Mouse (Mus musculus) layer of hippocampus, postnatal 25 days (tissue): Measurements from ENCODE around the gene Krt90. TPM values are rescaled to one million over a fixed set of nuclear protein-coding genes. Genes with fewer than 3 reads are reported as not detected.

ENCODE experiments used
- DNase-seq, 2 experiments: peaks; one replicate each; pipeline ENCODE4 v3.0.0; 2022; ENCODE audit warnings: mixed read lengths in 2 of 2, low spot score in 1 of 2; ENCODE audit errors: extremely low spot score in 1 of 2
- total RNA-seq, 2 experiments: library from RNA; stranded (reverse); gene quantifications; 2 replicates each; pipeline ENCODE4 v1.2.3; 2021

Gene Krt90
- total RNA-seq = not detected

DNA sequence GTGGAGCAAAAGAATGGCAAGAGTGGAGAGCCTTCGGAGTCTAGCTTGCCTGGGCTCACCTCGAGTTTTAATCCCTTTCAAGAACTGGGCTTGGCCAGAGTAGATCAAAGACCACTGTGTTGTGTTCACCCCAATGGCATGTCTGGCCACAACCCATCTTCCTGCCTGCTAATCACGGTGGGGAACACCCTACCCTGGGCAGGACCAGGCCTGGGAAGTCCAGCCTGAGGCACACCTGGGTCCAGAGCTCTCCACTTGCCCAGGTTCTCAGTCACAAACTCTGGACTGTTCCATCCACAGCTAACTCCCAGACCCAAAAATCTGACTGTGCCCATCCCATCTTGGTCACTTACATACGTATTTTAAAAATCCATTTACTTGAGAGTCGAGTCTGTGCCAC lies at the start of gene Krt90:
Gene Krt90 (minus strand): TSS at position 101 of the 400 bp plus-strand sequence.
- no peak for DNase-seq

DNA sequence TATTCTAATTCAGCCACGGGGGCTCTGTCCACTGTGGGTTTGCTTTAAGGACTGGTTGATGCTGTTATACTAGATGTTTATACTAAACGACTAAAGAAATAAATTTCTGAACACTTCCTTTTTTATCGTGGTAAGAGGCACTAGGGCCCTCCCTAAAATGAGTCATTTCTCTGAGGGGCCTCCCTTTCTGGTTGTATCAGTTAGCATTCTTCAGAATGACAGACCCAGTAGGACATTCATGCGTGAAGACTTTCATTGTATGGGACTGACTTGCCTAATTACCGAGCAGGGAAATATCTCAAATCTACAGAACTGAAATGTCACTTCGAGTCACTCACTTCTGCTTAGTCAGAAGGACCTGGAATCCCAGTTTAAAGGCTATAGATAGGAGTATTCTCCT lies 36.4 kb upstream of the Krt90 start:
- DNase-seq = no peak

DNA sequence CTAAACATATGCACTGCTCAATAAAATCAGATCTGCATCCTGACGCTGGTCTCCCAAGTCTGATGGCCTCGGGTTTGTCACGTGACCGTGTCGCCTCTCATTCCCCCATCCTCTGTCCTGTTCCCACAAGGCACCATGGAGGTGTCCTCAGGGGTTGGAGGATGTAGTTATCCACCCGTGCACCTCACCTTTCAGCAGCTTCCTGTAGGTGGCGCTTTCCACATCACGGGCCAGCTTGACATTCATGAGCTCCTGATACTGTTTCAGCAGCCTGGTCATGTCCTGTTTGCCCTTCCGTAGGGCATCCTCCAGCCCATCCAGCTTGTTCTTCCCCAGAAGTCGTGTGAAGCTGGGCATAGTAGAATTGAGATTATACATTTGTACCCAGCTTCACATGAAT lies 25.5 kb upstream of the Krt90 start:
- no peak for DNase-seq

DNA sequence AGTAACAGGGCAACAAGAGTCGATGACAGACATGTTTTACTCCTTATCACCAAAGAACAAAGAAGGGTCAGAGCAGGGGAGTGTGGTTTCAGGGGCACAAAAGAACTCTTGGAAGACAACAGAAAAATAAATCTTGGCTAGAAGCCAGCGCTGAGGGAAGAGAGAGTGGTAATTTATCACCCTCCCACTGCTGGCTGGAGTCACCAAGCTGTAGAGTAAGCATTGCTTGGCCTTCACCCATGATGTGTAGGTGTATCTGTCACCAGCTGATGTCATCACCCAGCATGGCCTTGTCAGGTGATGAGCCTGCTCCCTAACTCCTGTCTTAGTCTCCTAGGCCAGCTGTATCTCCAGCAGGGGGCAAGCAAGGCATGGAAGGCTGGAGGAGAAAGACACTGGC lies 21.7 kb upstream of the Krt90 start:
- no peak for DNase-seq

DNA sequence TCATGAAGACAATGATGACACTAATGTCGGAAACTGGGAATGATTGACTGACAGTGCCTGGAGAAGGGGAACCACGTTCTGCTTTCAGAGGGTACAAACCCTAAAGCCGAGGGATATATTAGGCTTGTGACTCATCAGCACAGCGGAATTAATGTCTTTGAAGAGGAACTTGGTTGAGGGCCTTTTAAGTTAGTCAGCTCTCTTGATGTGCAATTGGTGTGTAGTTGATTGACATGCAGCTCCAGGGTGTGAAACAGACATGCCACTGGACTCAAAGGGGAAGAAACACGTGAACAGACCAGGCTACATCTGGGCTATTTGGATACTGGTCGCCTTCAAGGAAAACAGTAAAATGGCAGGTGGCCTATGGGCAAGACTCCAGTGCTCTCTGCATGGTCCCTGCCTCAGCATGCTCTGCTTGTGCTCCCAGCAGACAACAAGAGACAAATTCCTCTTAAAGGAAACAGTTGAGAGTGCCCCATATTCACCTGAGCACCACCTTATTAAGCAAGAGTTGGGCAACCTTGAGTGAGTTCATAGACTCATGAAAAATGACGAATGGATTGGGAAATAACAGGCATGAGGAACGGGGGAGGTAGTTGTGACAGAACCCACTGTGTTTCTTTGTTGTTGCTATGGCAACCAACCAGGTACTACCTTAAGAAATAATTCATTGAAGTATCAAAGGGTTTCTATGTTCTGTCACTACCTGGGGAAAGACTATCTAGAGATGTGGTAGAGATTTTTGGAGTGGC lies 20.6 kb upstream of the Krt90 start:
- DNase-seq = no peak

DNA sequence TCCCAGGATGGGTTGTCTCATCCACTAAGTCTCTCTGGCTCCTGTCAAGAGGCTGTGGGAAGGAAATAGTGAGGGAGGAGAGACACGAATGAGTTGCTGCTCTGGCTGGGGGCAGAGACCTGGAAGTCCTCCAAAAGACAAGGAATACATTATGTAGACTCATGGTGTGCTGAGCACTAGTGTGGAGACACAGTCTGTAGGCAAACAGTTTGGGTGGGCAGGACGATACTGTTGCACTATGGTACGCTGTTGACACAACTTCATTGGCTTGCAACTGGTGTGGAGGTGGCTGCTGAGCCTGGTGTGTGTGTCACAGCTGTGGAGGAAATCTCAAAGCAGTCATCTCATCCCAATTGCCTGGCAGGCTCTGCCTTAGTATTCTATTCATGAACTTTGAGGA lies 19.0 kb upstream of the Krt90 start:
- DNase-seq = no peak

DNA sequence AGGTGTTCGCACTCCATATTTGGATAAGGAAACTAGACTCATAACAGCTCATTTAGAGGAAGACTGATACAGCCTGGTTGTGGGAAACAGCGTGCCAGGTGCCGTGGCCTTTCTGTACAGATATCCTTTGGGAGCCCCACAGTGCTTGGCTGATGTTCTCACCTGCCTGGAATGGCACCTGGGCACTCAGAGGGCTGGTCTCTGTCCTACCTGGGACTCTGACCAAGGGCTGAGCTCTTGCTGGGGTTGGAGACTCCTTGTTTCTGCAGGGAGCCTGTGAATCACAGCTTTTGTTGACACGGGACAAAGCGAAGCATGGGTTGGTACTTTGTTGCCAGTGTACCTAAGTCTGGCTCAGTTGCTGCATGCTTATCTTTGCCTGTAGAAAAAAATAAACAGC lies 12.8 kb upstream of the Krt90 start:
- DNase-seq = no peak

DNA sequence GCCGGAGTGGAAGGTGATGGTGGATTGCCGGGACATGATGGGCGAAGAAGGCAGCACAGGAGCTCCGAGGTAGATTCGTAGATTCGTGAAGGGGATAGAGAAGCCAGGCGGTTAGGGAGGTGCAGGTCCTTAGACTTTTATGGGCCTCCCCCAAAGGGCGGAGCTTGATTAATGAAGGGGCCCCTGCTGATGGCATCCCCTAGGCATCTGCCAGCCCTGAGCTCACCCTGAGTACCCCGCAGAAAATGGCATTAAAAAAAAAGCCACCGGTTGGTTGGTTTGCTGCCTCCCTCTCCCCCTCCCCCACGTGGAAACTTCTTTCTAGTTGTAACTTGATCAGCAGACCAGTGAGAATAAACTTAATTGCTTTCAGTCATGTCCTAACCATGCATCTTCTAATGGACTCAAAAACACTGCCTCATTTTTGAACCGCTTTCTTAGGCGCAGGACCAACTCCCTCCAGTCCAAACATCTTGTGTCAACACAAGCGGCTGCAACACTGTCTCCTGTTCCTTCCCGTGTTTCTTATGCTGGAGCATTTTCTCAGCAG lies 11.1 kb upstream of the Krt90 start, which contains the start of gene Krt75:
Gene Krt75 (minus strand): TSS at position 109 of the 550 bp plus-strand sequence.
- DNase-seq = no peak

DNA sequence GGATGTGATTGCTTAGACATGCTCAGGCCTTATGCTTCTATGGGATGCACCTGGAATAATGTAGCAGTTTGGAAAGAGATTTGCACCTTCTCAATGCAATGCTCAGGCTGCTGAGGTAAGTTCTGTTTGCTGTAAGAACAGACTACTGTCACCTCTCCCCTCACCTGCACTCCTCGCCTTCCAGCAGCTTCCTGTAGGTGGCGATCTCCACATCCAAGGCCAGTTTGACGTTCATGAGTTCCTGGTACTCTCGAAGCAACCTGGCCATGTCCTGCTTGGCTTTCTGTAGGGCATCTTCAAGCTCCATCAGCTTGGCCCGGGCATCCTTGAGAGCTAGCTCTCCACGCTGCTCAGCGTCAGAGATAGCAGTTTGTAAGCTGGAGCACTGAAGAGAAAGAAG lies 5.0 kb upstream of the Krt90 start:
- no peak for DNase-seq

DNA sequence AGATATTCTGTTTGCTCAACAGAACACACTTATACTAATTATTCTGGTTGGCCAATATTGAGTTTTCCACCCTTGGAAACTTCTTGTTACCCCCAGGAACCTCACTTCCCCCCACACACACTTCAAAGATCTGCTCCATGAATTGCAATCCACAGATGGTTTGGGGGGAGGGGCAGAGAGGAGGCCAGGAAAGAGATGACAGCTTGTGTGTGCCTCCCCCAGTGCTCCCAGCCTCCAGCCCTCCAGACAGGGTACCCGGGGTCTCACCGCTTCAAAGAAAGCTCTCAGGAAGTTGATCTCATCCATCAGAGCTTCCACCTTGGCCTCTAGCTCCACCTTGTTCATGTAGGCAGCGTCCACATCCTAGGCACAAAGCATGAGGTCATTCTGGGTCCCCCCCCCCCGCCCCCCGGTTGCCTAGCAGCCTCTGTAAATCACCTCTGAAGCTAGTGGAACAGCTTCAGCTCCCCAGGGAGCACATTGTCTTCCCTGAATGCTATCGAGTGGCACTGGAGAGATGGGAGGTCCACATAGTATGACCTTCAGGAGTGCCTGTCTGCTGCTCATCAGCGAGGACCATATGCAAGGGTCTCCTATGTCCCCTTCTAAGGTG lies 4.6 kb downstream of the Krt90 start:
- no peak for DNase-seq

DNA sequence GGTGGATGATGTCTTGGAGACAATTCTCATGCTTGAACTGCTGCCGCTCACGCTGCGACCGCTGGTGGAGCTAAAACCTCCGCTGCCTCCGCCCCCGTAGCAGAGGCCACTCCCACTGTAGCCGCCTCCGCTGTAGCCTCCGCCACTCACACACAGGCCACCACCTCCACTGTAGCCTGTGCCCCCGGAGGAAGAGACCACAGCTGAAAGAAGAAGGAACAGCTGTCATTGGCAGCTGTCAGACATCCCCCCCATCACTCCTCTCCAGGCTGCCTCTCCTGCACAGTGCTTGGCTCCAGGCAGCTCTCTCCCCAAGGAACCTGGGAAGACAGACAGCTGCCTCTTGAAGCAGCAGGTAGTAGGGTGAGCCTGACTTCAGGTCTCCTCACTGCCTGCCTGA lies 9.6 kb downstream of the Krt90 start:
- DNase-seq = peak in 1 of 2 experiments; percentile 21

DNA sequence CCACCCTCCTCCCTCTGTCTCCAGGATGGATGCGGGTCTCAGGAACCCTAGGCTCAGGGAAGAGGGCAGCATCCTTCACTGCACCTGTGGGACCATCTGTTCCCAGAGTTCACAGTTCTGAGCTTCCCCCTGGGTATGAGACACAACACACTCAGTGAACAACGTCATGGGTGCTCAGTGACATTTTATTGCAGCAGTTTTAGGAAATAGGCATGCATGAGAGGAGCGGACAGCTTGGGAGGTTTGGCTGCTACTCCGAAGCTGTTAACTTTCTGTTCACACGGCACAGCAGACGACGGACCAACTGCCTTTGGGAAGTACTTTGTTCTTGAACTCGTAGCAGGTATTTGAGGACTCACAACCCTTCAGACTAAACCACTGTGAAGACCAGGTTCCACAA lies 10.6 kb downstream of the Krt90 start:
- no peak for DNase-seq

DNA sequence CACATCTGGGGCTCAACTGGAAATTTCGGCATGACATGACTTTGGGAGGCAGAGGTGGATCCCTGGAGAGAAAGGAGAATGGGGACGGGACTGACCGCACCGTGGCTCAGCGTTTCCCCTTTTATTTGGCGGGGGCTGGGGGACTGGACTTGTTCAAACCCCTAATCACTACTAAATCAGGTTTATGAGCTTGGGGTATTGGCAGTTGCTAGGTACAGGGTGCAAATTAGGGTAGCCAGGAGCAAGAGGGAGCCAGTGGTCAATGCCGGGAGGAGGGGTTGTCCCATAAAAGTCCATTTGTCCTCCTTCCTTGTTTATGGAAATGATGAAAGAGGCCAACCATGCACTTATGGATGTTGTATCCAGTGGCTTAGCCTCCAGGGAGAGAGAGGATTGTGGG lies 12.2 kb downstream of the Krt90 start, which contains the start of gene Krt82:
Gene Krt82 (minus strand): TSS at position 101 of the 400 bp plus-strand sequence.
- no peak for DNase-seq

DNA sequence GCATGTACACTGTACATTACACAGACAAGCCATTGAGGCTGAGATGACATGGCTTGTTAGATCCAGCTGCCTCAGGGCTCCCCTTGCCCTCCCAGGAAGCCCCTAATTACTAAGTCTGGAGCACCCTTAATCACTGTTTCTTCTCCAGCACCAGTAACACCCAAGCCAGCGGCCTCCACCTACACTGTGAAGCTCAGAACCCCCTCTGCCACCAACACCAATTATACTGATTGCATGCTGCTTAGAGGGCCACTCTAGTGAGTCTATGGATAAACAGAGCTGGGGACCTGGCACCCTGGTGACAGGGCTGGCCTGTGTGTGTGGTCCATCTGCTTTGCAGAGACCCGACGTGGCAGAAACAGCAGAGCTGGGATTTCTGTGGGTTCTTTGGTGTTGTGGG lies 18.3 kb downstream of the Krt90 start:
- no peak for DNase-seq

DNA sequence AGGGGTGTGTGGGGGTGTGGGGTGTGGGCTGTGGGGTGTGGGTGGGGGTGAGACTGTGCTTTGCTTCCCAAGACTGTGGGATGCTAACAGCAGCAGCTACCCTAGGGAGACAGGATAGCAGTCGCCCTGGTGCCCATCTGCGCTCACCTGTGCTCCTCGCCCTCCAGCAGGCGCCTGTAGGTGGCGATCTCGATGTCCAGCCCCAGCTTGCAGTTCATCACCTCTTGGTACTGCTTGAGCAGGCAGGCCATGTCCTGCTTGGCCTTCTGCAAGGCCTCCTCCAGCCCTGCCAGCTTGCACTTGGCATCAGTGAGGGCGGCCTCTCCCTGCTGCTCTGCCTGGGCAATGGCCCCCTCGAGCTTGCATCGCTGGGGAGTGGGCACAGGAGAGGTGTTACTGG lies 20.2 kb downstream of the Krt90 start:
- DNase-seq = no peak

DNA sequence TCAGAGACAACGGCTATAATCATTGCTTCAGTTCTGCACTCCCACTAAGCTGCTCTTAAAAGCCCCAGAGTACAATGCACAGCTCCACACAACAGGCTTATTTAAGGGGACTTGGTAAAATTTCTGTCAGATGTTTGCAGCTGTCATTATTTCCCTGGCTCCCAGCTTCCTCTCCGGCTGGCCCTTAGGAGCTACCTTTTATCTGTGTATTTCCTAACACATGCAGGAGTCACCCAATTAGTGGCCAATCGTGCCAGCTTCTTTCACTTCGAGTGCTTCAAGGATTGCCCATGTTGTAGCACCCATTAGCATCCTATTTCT lies 24.2 kb downstream of the Krt90 start:
- DNase-seq = no peak

DNA sequence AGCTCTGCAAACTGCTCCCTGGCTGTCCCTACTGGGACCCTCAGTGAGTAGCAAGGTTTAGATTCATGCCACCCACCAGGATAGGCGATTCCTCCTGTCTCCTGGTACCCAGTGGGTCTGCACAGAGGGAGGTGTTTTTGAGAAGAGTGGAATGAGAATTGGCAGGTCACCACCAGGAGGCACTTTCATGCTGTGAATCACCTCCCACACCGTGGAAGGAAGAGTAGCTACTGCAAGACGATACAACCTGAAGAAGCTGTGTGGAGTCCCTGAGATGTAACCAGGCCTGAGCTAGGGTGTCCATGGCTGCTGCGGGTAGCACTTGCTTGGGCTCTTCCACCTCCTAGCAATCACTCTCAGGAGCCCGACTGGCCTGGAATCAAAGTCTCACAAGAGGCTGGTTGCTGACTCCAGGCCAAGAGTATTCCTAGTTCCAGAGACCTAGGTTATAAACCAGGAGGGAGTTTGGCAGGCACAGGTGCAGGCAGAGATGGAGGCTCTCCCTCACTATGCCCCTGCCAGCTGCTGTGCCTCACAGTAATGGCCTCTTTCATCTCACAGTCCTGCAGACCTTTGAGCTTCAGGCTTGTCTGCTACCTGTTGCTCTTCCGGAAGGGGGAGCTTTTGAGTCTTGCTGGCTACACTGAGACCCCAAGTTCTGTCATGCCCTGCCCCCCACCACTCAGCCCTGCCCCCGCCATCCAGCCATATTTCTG lies 24.7 kb downstream of the Krt90 start:
- DNase-seq = no peak

DNA sequence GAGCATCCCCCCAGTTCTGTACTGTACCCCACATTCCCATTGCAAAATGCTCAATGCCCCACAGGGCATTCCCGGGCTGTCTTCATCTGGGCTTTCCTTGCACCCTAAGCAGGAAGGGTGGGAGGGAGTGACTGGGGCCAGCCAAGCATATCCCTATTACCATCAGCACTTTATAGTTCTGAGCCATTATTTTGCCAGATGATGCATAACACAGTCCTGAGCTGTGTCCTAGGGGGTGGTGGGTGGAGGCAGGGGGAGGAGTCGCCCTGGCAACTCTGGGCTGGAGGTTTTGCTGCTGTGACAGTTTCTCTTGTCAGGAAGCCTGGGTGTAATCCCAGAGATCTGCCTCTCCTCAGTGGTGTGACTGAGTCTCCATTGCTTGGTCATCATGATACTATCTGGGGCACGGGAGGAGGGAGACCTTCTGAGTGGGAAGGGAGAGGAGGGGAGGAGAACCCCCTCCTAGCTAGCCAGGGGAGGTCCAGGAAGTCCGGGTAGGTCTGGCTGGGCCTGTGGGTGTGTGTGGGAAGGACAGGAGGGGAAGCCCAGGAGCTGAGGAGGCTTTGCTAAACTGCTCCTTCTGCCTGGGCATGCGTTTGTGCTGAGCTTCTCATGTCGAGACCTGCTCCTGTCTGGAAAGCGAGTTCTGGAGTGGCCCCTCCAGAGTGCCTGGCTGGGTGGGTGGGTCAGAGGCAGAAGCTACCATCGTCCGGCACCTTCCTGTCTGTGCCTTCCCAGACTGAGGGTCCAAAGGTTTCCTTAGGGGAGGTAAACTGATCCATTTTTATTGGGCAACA lies 26.5 kb downstream of the Krt90 start:
- DNase-seq = no peak

DNA sequence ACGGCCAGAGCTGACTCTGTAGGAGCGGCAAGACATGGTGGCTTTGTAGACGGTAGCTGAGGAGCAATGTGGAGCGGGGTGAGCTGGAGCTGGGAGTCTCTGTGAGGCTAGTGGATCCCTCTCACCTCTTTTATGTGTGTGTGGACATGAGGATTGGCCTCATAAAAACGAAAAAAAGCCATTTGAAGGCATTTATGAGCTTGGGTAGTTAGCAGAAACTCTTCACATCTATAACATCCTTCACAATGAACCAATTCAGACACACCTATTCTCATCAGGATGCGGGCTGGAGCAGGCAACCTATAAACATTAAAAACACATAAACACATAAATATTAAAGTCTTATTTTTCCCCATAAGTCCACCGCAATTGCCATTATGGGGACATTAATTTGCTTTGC lies 30.0 kb downstream of the Krt90 start, which contains the start of gene Krt84:
Gene Krt84 (minus strand): TSS at position 101 of the 400 bp plus-strand sequence.
- DNase-seq = no peak

DNA sequence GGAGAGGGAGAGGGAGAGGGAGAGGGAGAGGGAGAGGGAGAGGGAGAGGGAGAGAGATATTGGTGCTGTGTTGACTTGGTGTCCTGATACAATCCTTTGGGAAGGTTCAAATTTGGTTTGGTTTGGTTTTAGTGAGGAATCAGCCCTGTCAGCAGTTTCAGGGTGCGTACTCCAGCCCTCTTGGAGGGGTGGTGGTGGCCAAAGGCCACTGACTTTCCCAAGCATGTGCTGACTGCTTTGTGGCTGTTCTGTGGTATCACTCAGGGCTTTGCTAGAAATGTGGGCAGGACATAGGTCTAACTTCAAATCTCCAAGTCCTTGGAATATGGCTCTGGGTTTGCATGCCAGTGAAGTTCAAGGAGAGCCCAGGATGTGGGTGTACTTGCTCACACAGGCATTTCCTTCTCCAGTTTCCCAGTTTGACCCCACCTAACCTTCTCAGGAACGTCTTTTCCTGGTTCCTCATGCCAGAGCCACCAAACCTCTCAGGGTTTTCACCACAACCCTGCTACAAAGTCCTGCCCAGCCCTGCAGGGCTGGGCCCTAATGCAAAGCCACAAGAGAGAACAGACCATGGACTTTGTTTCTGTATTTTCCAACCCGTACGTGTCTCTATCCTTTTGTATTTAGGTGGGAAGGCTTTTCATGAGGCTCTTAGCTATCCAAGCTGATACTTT lies 40.1 kb downstream of the Krt90 start:
- DNase-seq = no peak
